Mouse (Mus musculus) kidney, embryonic 14.5 days (tissue): ENCODE results near the gene Swap70. TPM values are rescaled to one million over a fixed set of nuclear protein-coding genes. Genes with fewer than 3 reads are reported as not detected.

Source experiments
- ATAC-seq: fragments of 200-750 bp; cut with Nextera tagmentation; 2 replicates; pipeline ENCODE4 v1.8.0; 2017; ENCODE audit warnings: moderate number of reproducible peaks, mild to moderate bottlenecking, moderate TSS enrichment, moderate library complexity; ENCODE audit not compliant: low FRiP score, low TSS enrichment
- H3K27ac ChIP-seq: fragments of 300-500 bp; sonication (generic); 2 replicates; pipeline ENCODE4 v1.5.1; 2014; ENCODE audit warnings: low read depth, mild to moderate bottlenecking, low read length, moderate library complexity, mixed read lengths
- H3K27me3 ChIP-seq: fragments of 300-500 bp; sonication (generic); 2 replicates; pipeline ENCODE4 v1.6.1; 2014; ENCODE audit warnings: mild to moderate bottlenecking, low read length; ENCODE audit not compliant: control insufficient read depth, insufficient read depth
- H3K36me3 ChIP-seq: fragments of 300-500 bp; sonication (generic); 2 replicates; pipeline ENCODE4 v1.6.1; 2014; ENCODE audit warnings: low read length, mixed read lengths; ENCODE audit not compliant: control insufficient read depth, insufficient read depth
- H3K4me1 ChIP-seq: fragments of 300-500 bp; sonication (generic); 2 replicates; pipeline ENCODE4 v1.6.1; 2014; ENCODE audit warnings: low read length, mixed read lengths; ENCODE audit not compliant: control insufficient read depth, insufficient read depth
- H3K4me2 ChIP-seq: fragments of 300-500 bp; sonication (generic); replicated peaks from 2 replicates; pipeline ENCODE4 v1.6.1; 2014; ENCODE audit warnings: low read depth, mild to moderate bottlenecking, low read length
- H3K4me3 ChIP-seq: fragments of 300-500 bp; sonication (generic); 2 replicates; pipeline ENCODE4 v1.5.1; 2014; ENCODE audit warnings: mild to moderate bottlenecking, low read length
- H3K9ac ChIP-seq: fragments of 300-500 bp; sonication (generic); 2 replicates; pipeline ENCODE4 v1.6.1; 2014; ENCODE audit warnings: low read depth, mild to moderate bottlenecking, low read length, moderate library complexity
- H3K9me3 ChIP-seq: fragments of 300-500 bp; sonication (generic); 2 replicates; pipeline ENCODE4 v1.6.1; 2016; ENCODE audit warnings: low read length; ENCODE audit not compliant: control insufficient read depth
- WGBS: fragments of 180-500 bp; shearing (Covaris S2); extraction: QIAGEN DNeasy Blood & Tissue Kit; methylation state at CpG from one replicate; pipeline ENCODE4 v1.1.7; 2014; 5-methylcytosine and 5-hydroxymethylcytosine counted together
- polyA plus RNA-seq: library from polyadenylated mRNA; unstranded; fragments of >200 nt; fragmentation: Nextera tagmentation; extraction: Ambion mirVana; gene quantifications from 2 replicates; pipeline ENCODE4 v1.2.1, GENCODE M21; 2014

Swap70 gene
- polyA plus RNA-seq, 1 experiment from 2014 or later, result 30.3 TPM

DNA sequence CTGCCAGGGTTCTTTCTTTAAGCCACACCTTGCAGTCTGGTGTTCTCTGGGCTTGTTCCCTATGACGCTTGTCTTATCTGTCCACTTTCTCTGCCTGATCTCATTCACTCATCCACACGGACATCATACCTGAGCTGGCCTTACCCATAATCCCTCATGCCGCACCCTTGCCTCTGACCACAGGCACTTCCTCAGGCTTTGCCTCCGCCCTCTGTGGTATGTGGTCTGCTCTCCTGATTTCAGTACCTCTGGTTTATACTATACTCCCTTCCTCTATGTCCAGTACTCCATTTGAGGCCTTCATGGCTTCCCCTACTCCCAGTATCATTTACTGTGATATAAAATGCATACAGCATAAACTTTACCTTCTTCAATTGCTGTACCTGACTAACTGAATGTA is 17.3 kb upstream of the Swap70 start:
- no peak overlapping the region for H3K4me2 ChIP-seq
- H3K4me3 ChIP-seq, result no peak overlapping the region
- no peak overlapping the region for H3K9ac ChIP-seq
- WGBS, result 87% methylated on average over 4 of the region's 4 CpGs
- no peaks in the 10 kb centered on the region for H3K4me1 ChIP-seq
- peaks cover 14% of the 10 kb centered on the region; the same call in 1 of the 2 replicates for H3K9me3 ChIP-seq
- no peak for ATAC-seq
- H3K27ac ChIP-seq, result no peak overlapping the region
- H3K36me3 ChIP-seq, result no peaks in the 10 kb centered on the region
- H3K27me3 ChIP-seq, result no peaks in the 10 kb centered on the region

DNA sequence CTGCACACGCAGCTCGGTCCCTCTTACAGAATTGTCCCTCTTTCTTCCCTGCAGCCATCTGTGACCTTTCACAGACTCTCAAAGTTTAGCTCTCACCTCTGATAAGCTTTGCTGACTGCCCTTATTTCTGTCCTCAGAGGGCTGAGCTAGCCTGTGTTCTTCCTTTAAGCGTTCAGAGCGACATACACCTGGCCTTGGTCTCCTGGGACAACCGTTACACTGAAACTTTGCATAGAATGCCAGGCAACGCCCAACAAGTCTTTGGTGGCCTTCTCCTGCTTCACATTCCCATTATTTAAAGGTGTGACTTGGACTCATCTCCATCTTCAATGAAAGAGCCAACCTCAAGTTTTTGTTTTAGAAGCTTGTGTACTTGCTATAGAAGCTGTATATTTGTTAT is 13.2 kb upstream of the Swap70 start:
- Histone ChIP-seq H3K9me3 (peaks cover 14% of the 10 kb centered on the region; the same call in 1 of the 2 replicates), H3K27ac (no peak overlapping the region), H3K4me1 (no peaks in the 10 kb centered on the region), H3K4me3 (no peak overlapping the region), H3K4me2 (no peak overlapping the region), H3K9ac (no peak overlapping the region), H3K36me3 (no peaks in the 10 kb centered on the region), H3K27me3 (no peaks in the 10 kb centered on the region)
- ATAC-seq, result no peak
- 88% methylated on average over 6 of the region's 6 CpGs for WGBS

DNA sequence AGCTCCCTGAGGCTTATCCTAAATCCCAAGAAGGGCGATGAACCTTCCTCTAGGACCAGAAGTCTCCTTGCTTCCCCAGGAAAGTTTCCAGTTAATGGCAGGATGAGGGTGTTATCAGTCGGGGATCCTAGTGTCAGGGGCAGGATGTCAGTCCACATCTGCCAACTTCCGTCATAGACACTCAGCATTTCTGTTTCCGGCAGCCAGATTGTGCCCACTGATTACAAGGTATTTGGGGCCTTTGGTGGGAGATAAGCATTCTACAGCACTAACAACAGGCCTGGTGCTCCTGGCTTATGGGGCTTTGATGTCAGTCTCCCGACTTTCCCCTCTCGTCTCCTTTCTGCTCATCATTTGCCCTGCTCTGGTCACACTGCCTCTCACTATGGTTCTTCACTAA is 12.1 kb upstream of the Swap70 start:
- 78% methylated on average over 6 of the region's 6 CpGs for WGBS
- H3K4me1 ChIP-seq, result no peaks in the 10 kb centered on the region
- no peak overlapping the region for H3K4me3 ChIP-seq
- no peaks in the 10 kb centered on the region for H3K36me3 ChIP-seq
- no peak overlapping the region for H3K27ac ChIP-seq
- peaks cover 14% of the 10 kb centered on the region; the same call in 1 of the 2 replicates for H3K9me3 ChIP-seq
- H3K27me3 ChIP-seq, result no peaks in the 10 kb centered on the region
- H3K9ac ChIP-seq, result no peak overlapping the region
- no peak for ATAC-seq
- H3K4me2 ChIP-seq, result no peak overlapping the region

DNA sequence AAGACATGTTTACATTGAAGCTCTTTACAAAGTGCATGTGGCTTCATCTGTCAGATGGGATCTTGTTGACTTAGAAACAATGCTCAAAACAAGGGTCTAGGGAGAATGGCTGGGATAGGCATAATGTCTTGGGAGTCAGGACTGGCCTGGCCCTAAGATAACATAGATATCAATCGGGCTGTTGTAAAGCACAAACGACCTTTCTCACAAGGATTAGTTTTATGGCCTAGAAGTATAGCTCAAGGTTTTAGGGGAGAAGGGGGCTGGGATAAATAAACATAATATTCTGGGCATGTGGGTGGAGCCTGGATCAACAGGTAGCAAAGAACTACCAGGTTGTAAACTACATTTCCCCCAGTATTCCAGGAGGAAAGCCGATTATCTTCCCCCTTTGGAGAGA is 10.5 kb upstream of the Swap70 start:
- H3K4me1 ChIP-seq, result no peaks in the 10 kb centered on the region
- ATAC-seq, result no peak
- H3K9me3 ChIP-seq, result peaks cover 12% of the 10 kb centered on the region; the same call in 1 of the 2 replicates
- no peak overlapping the region for H3K4me3 ChIP-seq
- H3K9ac ChIP-seq, result no peak overlapping the region
- WGBS, result 57% methylated on average over 3 of the region's 3 CpGs
- H3K36me3 ChIP-seq, result no peaks in the 10 kb centered on the region
- H3K4me2 ChIP-seq, result no peak overlapping the region
- no peak overlapping the region for H3K27ac ChIP-seq
- H3K27me3 ChIP-seq, result no peaks in the 10 kb centered on the region

DNA sequence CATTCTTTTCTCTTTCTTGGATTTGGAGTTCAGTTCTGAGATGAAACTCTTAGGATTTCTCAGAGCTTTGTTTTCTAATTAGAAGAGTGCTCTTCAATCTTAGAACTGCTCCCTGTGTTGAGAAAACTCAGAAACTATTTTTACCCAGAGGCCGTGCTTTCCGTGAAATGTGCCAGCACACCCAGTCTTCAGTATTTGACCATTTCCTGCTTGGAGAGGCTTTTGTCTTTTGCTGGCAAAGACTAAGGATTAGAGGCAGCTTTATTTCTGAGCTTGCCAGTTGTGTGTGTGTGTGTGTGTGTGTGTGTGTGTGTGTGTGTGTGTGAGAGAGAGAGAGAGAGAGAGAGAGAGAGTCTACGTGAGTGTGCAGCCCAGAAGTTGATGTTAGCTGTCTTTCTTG is 6.6 kb upstream of the Swap70 start:
- no peak for ATAC-seq

DNA sequence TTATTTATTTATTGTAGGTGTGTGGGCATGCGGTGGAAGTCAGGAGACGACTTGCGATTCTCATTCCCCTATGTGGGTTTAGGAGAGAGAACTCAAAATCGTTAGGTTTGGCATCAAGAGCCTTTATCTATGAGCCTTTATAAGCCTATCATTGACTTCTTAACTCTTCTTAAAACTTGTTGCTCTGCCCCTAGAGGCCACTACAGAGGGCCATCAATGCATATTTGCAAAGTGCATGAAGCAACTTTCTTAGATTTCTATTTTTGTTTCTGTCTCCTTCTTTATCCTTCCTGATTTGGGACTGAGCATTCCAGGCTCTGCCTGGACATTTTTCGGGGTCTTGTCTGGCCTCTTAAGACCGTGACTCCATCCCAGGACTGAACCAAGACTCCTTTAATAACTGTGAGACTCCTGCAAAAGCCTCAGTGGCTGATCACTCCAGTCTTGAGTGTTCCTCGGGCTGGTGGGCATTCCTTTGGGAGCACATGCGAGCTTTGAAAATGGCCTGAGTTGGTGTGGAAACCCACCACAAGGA is 393 bp upstream of the Swap70 start:
- 0 out of 2 replicates have a peak, but pooled peaks cover 8% of the 10 kb centered on the region for H3K4me1 ChIP-seq
- 0 out of 2 replicates have a peak, but pooled peaks cover 3% of the 10 kb centered on the region for H3K36me3 ChIP-seq
- 21% methylated on average over 8 of the region's 8 CpGs for WGBS
- peak; percentile 13 for ATAC-seq
- H3K9me3 ChIP-seq, result no peaks in the 10 kb centered on the region
- no peaks in the 10 kb centered on the region for H3K27me3 ChIP-seq
- H3K9ac ChIP-seq, result peak overlapping the region; percentile 94; the same call in 1 of the 2 replicates
- H3K4me3 ChIP-seq, result peak overlapping the region; percentile 91
- H3K27ac ChIP-seq, result peak overlapping the region; percentile 95; the same call in 1 of the 2 replicates
- peak overlapping the region; percentile 47 for H3K4me2 ChIP-seq

More for the DNA sequence above, 6.6 kb upstream of the Swap70 start:
- H3K9me3 ChIP-seq, result no peaks in the 10 kb centered on the region
- no peak overlapping the region for H3K4me3 ChIP-seq
- no peaks in the 10 kb centered on the region for H3K36me3 ChIP-seq
- H3K9ac ChIP-seq, result no peak overlapping the region
- H3K4me2 ChIP-seq, result no peak overlapping the region
- H3K27me3 ChIP-seq, result no peaks in the 10 kb centered on the region
- no peak overlapping the region for H3K27ac ChIP-seq
- 82% methylated on average over 3 of the region's 3 CpGs for WGBS
- H3K4me1 ChIP-seq, result no peaks in the 10 kb centered on the region

DNA sequence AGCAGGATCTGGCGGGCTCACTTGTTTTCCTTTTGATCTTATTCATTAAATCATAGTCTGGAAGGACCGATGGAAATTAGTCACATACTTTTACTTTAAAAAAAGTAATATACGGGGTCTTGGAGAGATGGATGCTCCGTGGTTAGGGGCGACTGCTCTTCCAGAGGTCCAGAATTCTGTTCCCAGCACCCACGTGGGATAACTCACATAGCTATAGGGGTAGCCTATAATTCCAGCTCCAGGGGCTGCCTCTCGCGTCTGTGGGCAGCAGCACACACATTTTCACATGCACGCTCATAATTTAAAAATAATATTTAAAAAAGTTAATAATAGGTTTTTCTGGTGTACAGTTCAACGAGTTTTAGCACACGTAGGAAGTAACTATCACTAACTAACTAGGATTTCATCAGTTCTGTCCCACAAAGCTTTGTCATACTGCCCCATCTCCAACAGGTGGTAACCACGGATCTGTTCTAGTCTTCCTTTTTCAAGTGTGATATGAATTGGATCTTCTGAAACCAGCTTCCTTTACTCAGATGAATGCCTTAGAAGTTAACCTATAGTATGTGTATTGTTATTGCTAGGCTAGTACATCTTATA is 1.2 kb downstream of the Swap70 start:
- 15% methylated on average over 12 of the region's 12 CpGs for WGBS
- Histone ChIP-seq H3K9ac (peak overlapping the region; percentile 94), H3K27me3 (no peaks in the 10 kb centered on the region), H3K4me2 (peak overlapping the region; percentile 47), H3K27ac (no peak overlapping the region), H3K4me1 (0 out of 2 replicates have a peak, but pooled peaks cover 8% of the 10 kb centered on the region), H3K4me3 (peak overlapping the region; percentile 91), H3K9me3 (no peaks in the 10 kb centered on the region), H3K36me3 (peaks cover 11% of the 10 kb centered on the region; the same call in 1 of the 2 replicates)
- ATAC-seq, result no peak

DNA sequence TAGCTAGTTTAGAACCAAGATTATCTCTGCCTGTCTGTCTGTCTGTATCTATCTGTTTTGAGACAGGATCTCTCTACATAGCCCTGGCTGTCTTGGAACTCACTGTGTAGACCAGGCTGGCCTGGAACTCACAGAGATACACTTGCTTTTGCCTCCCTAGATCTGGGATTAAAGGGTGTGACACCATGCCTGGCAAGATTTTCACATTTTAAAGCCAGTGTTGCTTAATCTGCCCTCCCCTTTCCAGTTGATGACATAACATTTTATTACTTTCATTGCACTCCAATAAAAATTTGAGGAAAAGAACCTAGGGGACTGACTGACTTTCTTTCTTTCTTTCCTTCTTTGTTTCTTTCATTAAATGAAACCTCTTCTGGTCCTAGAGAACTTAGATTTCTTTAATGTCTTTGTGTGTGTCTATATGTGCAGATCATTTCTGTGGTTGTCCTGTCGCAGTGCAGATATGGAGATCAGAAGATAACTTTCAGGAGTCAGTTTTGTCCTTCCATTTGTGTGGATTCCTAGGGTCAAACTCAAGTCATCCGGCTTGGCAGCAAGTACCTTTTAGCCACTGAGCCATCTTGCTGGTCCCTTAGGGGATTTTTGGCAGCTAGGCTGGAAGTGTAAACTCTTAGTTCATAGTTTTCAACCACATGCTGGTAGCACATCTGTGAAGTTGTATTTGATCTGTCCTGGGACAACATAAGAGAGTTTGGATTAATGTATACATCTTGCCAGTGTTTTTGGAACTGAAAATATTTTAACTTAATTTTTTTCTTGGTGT is 2.4 kb downstream of the Swap70 start:
- H3K27me3 ChIP-seq, result no peaks in the 10 kb centered on the region
- peaks cover 11% of the 10 kb centered on the region; the same call in 1 of the 2 replicates for H3K36me3 ChIP-seq
- no peak for ATAC-seq
- no peaks in the 10 kb centered on the region for H3K9me3 ChIP-seq
- no peak overlapping the region for H3K9ac ChIP-seq
- WGBS, result 82% methylated on average over 2 of the region's 2 CpGs
- no peak overlapping the region for H3K27ac ChIP-seq
- 0 out of 2 replicates have a peak, but pooled peaks cover 8% of the 10 kb centered on the region for H3K4me1 ChIP-seq
- no peak overlapping the region for H3K4me2 ChIP-seq
- no peak overlapping the region for H3K4me3 ChIP-seq

DNA sequence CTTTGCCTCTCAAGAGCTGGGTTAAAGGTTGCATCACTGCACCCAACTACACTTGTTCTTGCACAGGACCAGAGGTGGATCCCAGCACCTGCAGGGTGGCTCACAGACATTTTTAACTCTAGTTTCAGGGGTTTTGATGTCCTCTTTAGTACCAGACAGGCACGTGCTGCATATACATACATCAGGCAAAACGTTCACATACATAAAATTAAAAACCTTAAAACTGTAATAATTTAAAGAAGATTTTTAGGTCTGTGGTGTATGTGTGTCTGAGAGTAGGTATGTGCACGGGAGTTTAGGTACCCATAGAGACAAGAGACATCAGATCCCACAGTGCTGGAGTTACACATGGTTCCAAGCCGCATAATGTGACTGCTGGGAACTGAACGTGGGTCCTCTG is 5.0 kb downstream of the Swap70 start:
- no peaks in the 10 kb centered on the region for H3K9me3 ChIP-seq
- H3K27me3 ChIP-seq, result no peaks in the 10 kb centered on the region
- no peak overlapping the region for H3K9ac ChIP-seq
- ATAC-seq, result no peak
- 0 out of 2 replicates have a peak, but pooled peaks cover 8% of the 10 kb centered on the region for H3K4me1 ChIP-seq
- H3K4me2 ChIP-seq, result no peak overlapping the region
- WGBS, result 94% methylated on average over 5 of the region's 5 CpGs
- no peak overlapping the region for H3K27ac ChIP-seq
- peaks cover 11% of the 10 kb centered on the region; the same call in 1 of the 2 replicates for H3K36me3 ChIP-seq
- H3K4me3 ChIP-seq, result no peak overlapping the region
